Mouse (Mus musculus): ENCODE data around the gene Scgn. TPM values are rescaled to one million over a fixed set of nuclear protein-coding genes. Genes with fewer than 3 reads are reported as not detected.

Scgn gene
- polyA plus RNA-seq, 1 experiment: not detected

DNA sequence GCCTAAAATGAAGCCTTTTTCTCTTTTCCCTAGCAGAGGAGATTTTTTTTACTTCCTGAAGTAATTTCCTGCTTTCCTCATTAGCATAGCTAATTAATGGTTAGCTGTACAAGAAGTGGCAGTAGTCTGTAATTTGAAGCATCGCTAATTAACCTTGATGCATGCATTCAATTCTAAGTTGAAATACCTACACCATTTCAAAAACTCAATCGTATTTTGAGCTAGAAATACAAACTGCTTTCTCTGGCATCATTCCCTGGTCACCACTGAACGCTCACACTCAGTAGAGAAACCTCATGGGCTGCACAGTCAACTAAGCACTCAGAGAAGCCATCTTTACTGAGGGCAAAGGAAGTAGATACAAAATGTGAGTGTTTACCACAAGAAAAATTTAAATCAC lies 3.7 kb upstream of the Scgn start:
- no peaks in the 10 kb centered on the region for H3K4me1 ChIP-seq (ENCODE audit: control insufficient read depth, insufficient read depth, low read length)
- H3K27ac ChIP-seq (ENCODE audit: insufficient read depth, low read length): no peak overlapping the region
- TF ChIP-seq POLR2A (IDR thresholded peaks at IDR 0.05; ENCODE audit: low read depth, low read length): no peak
- TF ChIP-seq CTCF (IDR thresholded peaks at IDR 0.05; ENCODE audit: borderline replicate concordance, insufficient read depth, low read length): no peak
- no peak overlapping the region for H3K4me3 ChIP-seq (ENCODE audit: insufficient read depth, low read length)

GRCm38 (mm10) chr13:23994024-23994423 lies 3.0 kb upstream of the Scgn start:
- Histone ChIP-seq H3K4me1 (ENCODE audit: control insufficient read depth, insufficient read depth, low read length) (no peaks in the 10 kb centered on the region), H3K4me3 (ENCODE audit: insufficient read depth, low read length) (no peak overlapping the region), H3K27ac (ENCODE audit: insufficient read depth, low read length) (no peak overlapping the region)
- TF ChIP-seq POLR2A (IDR thresholded peaks at IDR 0.05; ENCODE audit: low read depth, low read length): no peak
- no peak for TF ChIP-seq CTCF (IDR thresholded peaks at IDR 0.05; ENCODE audit: borderline replicate concordance, insufficient read depth, low read length)

- Histone ChIP-seq H3K27ac (ENCODE audit: insufficient read depth, low read length) (no peak overlapping the region), H3K4me3 (ENCODE audit: insufficient read depth, low read length) (no peak overlapping the region), H3K4me1 (ENCODE audit: control insufficient read depth, insufficient read depth, low read length) (no peaks in the 10 kb centered on the region)
- no peak for TF ChIP-seq CTCF (IDR thresholded peaks at IDR 0.05; ENCODE audit: borderline replicate concordance, insufficient read depth, low read length)
Measured at GRCm38 (mm10) chr13:23990451-23990850, 563 bp downstream of the Scgn start.

GRCm38 (mm10) chr13:23985130-23985529 lies 5.9 kb downstream of the Scgn start:
- H3K27ac ChIP-seq (ENCODE audit: insufficient read depth, low read length): no peak overlapping the region
- H3K4me1 ChIP-seq (ENCODE audit: control insufficient read depth, insufficient read depth, low read length): no peaks in the 10 kb centered on the region
- no peak overlapping the region for H3K4me3 ChIP-seq (ENCODE audit: insufficient read depth, low read length)
- TF ChIP-seq CTCF (IDR thresholded peaks at IDR 0.05; ENCODE audit: borderline replicate concordance, insufficient read depth, low read length) (no peak), POLR2A (IDR thresholded peaks at IDR 0.05; ENCODE audit: low read depth, low read length) (no peak)

GRCm38 (mm10) chr13:23972271-23972670 lies 18.7 kb downstream of the Scgn start:
- TF ChIP-seq CTCF (IDR thresholded peaks at IDR 0.05; ENCODE audit: borderline replicate concordance, insufficient read depth, low read length): no peak
- no peak for TF ChIP-seq POLR2A (IDR thresholded peaks at IDR 0.05; ENCODE audit: low read depth, low read length)
- no peaks in the 10 kb centered on the region for H3K4me1 ChIP-seq (ENCODE audit: control insufficient read depth, insufficient read depth, low read length)
- H3K27ac ChIP-seq (ENCODE audit: insufficient read depth, low read length): no peak overlapping the region
- H3K4me3 ChIP-seq (ENCODE audit: insufficient read depth, low read length): no peak overlapping the region

DNA sequence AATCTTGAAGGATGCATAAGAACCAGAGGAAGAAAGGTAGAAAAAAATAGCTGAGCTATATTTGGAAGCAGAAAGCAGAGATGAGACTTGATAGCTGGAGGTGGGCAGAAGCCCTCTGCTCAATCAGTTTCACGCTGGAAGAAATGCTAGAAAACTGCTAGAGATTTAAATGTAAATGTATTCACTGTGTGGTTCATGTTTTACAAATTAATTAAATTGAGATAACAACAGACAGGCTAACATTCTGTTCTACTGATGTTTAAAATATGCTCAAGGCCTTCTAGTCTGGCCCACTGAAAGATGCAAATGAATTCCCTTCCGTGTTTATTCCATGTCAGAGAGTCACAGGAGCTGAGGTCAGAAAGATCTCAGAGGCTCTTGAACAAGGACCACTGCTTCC lies 19.1 kb downstream of the Scgn start:
- Histone ChIP-seq H3K4me3 (ENCODE audit: insufficient read depth, low read length) (no peak overlapping the region), H3K27ac (ENCODE audit: insufficient read depth, low read length) (no peak overlapping the region), H3K4me1 (ENCODE audit: control insufficient read depth, insufficient read depth, low read length) (no peaks in the 10 kb centered on the region)
- no peak for TF ChIP-seq POLR2A (IDR thresholded peaks at IDR 0.05; ENCODE audit: low read depth, low read length)
- no peak for TF ChIP-seq CTCF (IDR thresholded peaks at IDR 0.05; ENCODE audit: borderline replicate concordance, insufficient read depth, low read length)

DNA sequence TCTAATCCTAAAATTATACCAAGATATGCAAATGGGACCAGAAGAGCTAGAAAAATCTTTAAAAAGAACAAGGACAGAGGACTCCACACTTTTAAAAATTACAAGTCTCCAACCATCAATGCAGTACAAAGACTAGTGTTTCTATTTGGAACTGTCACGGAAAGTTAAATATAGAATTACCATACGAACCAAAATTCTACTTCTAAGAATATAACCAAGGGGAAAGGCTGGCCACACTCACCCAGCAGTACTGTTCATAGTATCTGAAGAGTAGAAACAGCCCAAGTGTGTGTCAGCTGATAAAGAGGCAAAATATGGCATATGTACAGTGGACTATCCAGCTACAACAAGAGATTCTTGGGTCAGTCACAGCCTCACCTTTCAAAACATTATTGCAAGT lies 26.1 kb downstream of the Scgn start:
- no peaks in the 10 kb centered on the region for H3K4me1 ChIP-seq (ENCODE audit: control insufficient read depth, insufficient read depth, low read length)
- H3K4me3 ChIP-seq (ENCODE audit: insufficient read depth, low read length): no peak overlapping the region
- TF ChIP-seq CTCF (IDR thresholded peaks at IDR 0.05; ENCODE audit: borderline replicate concordance, insufficient read depth, low read length) (no peak), POLR2A (IDR thresholded peaks at IDR 0.05; ENCODE audit: low read depth, low read length) (no peak)
- no peak overlapping the region for H3K27ac ChIP-seq (ENCODE audit: insufficient read depth, low read length)

GRCm38 (mm10) chr13:23959776-23960175 lies 31.2 kb downstream of the Scgn start:
- no peak overlapping the region for H3K4me3 ChIP-seq (ENCODE audit: insufficient read depth, low read length)
- TF ChIP-seq CTCF (IDR thresholded peaks at IDR 0.05; ENCODE audit: borderline replicate concordance, insufficient read depth, low read length) (no peak), POLR2A (IDR thresholded peaks at IDR 0.05; ENCODE audit: low read depth, low read length) (no peak)
- no peaks in the 10 kb centered on the region for H3K4me1 ChIP-seq (ENCODE audit: control insufficient read depth, insufficient read depth, low read length)
- no peak overlapping the region for H3K27ac ChIP-seq (ENCODE audit: insufficient read depth, low read length)

DNA sequence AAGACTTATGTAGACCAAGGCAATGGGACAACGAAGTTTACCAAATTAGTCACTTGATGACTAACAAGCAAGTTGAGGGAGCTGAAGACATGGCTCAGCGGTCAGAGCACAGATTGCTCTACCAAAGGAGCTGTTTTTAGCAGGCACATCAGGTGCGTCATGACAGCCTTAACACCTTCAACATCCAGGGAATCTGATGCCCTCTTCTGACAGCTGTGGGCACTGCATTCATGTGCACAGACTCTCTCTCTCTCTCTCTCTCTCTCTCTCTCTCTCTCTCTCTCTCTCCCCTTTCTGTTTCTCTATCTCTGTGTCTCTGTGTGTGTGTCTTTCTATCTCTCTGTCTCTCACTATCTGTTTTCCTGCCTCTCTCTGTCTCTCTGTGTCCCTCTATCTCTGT lies 40.1 kb downstream of the Scgn start:
- TF ChIP-seq POLR2A (IDR thresholded peaks at IDR 0.05; ENCODE audit: low read depth, low read length) (no peak), CTCF (IDR thresholded peaks at IDR 0.05; ENCODE audit: borderline replicate concordance, insufficient read depth, low read length) (peak; percentile 27; the same call in 1 of the 2 replicates)
- H3K27ac ChIP-seq (ENCODE audit: insufficient read depth, low read length): no peak overlapping the region
- H3K4me1 ChIP-seq (ENCODE audit: control insufficient read depth, insufficient read depth, low read length): no peaks in the 10 kb centered on the region

GRCm38 (mm10) chr13:23949484-23950246 lies 41.3 kb downstream of the Scgn start:
- TF ChIP-seq POLR2A (IDR thresholded peaks at IDR 0.05; ENCODE audit: low read depth, low read length) (no peak), CTCF (IDR thresholded peaks at IDR 0.05; ENCODE audit: borderline replicate concordance, insufficient read depth, low read length) (no peak)
- H3K4me1 ChIP-seq (ENCODE audit: control insufficient read depth, insufficient read depth, low read length): no peaks in the 10 kb centered on the region
- no peak overlapping the region for H3K27ac ChIP-seq (ENCODE audit: insufficient read depth, low read length)
- H3K4me3 ChIP-seq (ENCODE audit: insufficient read depth, low read length): no peak overlapping the region

More for the DNA sequence above, 40.1 kb downstream of the Scgn start:
- no peak overlapping the region for H3K4me3 ChIP-seq (ENCODE audit: insufficient read depth, low read length)

Measured in embryonic fibroblast, embryonic 13.5 days (primary cell).